Mouse (Mus musculus) heart, postnatal 25 days (tissue): ENCODE results near the gene Slbp. TPM values are rescaled to one million over a fixed set of nuclear protein-coding genes. Genes with fewer than 3 reads are reported as not detected.
A peak's percentile ranks its signal among the peaks of the same experiment; 100 is the strongest.

Source experiments
- DNase-seq: peaks from one replicate; pipeline ENCODE4 v3.0.0; 2022; ENCODE audit warnings: low spot score
- intact Hi-C: fragments of 180-260 bp; cut with DNase I; formaldehyde crosslinking; loops from one replicate; pipeline ENCODE4 v1.15.1; 2025
- total RNA-seq, 2 experiments: library from RNA; stranded (reverse); gene quantifications; 2 replicates each; pipeline ENCODE4 v1.2.3; 2021

Slbp gene
- total RNA-seq, 2 experiments from 2014 or later = 15.3 to 16.2 TPM

- no peak for DNase-seq
- intact Hi-C loops = loop anchor here (2.0 kb wide), 1 partner anchor 29 kb away; no protein-coding TSS in a partner anchor
Measured at GRCm38 (mm10) chr5:33637606-33638350, 14.6 kb downstream of the Slbp start.

DNA sequence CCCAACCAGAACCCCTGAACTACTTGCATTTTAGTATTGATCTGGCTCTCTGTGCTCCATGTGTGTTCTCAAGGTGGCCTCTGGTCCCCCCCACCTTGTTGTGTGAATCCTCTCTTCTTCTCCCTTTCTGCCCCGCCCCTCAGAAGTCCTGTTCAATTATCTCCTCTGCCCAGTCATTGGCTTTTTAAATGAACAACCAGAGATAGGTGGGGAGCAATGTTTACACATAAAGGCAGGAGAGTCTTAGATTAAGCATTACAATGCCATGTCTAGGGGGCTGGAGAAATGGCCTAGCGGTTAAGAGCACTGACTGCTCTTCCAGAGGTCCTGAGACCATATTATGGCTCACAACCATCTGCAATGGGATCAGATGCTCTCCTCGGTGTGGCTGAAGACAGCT lies 17.0 kb downstream of the Slbp start:
- no peak for DNase-seq
- intact Hi-C loops = no loop called here

DNA sequence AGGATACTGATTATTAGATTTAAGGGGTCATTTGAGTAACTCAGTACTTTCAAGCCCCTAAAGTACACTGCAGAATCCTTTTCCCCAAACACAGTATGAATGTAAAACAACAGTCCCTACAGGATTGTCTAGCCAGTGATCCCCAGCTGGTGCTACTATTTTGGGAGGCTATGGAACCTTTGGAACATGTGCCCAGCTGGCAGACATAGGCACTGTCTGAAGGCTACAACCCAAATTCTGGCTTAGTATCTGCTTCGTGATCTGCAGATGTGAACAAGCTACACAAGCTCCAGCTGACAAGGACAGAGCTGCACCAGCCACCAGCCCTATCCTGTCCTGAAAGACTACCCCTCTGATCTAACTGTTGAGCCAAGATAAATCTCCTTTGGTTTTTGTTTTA lies 19.8 kb downstream of the Slbp start:
- no peak for DNase-seq
- intact Hi-C loops = no loop called here

GRCm38 (mm10) chr5:33630615-33631014 lies 21.8 kb downstream of the Slbp start:
- intact Hi-C loops = no loop called here
- peak; percentile 18 for DNase-seq

- intact Hi-C loops = no loop called here
- no peak for DNase-seq
Measured at GRCm38 (mm10) chr5:33630061-33630460, 22.3 kb downstream of the Slbp start.

GRCm38 (mm10) chr5:33629301-33629987 lies 22.9 kb downstream of the Slbp start, which contains the start of the genes Fam53a and Gm9903:
Gene Fam53a (minus strand): TSS chr5:33629635.
Gene Gm9903 (plus strand): TSS chr5:33629925.
- DNase-seq = peak; percentile 99

DNA sequence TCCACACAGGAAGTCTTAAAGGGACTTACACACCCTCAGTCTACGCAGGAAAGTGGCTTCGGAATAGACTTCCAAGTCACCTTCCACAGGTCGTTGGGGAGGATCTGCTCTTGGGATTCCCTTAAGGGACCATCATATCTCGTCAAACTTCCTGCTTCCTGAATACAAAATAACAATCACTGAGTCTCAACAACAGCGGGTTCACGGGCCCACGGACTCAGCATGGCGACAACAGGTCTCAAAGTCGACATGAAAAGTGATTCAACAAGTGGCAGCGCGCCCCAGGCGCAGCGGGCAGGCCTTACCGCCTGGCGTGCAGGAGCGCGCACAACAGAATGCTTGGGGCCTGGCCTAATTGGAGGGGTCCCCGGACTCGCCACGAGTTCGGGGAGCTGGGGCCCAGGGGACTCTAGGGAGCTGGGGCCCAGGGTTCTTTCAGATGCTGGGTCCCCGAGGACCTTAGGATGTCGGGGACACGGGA lies 23.5 kb downstream of the Slbp start:
- peak; percentile 16 for DNase-seq
- intact Hi-C loops = no loop called here

More at GRCm38 (mm10) chr5:33629301-33629987, 22.9 kb downstream of the Slbp start, which contains the start of the genes Fam53a and Gm9903:
- intact Hi-C loops = no loop called here

GRCm38 (mm10) chr5:33627968-33628367 lies 24.4 kb downstream of the Slbp start:
- no peak for DNase-seq
- intact Hi-C loops = no loop called here

DNA sequence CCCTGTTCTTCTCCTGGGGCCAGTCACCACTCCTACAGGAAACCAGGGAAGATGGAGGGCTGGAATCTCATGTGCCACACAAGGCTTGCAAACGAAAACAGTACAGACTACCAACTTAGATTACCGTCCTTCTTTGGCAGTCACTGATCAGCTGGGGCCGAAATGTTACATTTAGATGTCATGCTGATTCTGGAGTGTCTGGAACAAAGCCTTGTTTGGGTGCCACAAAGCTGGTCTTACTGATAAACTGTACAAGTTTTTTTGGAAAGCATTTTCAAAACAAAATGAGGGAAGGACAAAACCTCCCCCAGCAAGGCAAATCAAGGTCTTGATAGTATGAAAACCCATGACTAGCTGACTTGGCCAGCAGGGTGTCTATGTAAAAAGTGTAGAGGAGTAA lies 28.6 kb downstream of the Slbp start:
- intact Hi-C loops = no loop called here
- DNase-seq = no peak

DNA sequence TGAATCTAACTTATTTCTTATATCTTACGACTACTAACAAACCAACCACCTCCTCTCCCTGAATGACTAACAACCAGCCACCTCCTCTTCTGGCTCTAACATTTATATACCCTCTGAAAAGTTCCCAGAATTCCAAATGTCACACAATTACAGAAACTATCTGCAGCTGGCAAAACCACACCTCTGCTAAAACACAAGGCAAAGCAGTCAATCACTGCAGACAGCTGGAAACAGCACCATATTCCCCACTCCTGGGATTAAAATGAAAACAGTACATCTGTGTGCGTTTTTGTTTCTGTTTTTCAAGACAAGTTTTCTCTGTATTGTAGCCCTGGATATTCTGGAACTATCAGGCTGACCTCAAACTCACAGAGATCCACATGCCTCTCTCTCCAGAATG lies 29.7 kb downstream of the Slbp start:
- intact Hi-C loops = no loop called here
- no peak for DNase-seq

GRCm38 (mm10) chr5:33614391-33614790 lies 38.0 kb downstream of the Slbp start:
- DNase-seq = no peak
- intact Hi-C loops = no loop called here

GRCm38 (mm10) chr5:33611795-33612194 lies 40.6 kb downstream of the Slbp start:
- intact Hi-C loops = no loop called here
- no peak for DNase-seq

- intact Hi-C loops = no loop called here
- no peak for DNase-seq
Measured at GRCm38 (mm10) chr5:33609226-33609625, 43.1 kb downstream of the Slbp start.

DNA sequence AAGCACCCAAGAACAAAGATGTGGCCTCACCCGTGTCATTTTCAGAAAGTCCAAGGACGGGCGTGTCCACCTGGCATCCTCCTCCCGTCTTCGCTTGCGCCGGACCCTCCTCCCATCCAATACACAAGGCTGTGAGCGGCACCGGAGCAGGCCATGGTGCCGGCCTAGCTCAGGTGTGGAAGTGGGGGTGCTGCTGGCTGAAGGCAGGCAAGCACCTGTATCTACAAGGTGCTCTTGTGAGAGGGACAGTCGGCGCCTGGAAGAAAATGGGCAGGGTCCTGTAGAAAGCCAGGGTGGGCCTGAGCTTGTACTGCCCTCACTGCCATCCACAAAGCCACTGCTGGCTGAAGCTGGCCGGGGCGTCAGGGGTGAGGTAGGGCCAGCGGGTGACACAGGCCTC lies 44.9 kb downstream of the Slbp start:
- no peak for DNase-seq
- intact Hi-C loops = no loop called here

DNA sequence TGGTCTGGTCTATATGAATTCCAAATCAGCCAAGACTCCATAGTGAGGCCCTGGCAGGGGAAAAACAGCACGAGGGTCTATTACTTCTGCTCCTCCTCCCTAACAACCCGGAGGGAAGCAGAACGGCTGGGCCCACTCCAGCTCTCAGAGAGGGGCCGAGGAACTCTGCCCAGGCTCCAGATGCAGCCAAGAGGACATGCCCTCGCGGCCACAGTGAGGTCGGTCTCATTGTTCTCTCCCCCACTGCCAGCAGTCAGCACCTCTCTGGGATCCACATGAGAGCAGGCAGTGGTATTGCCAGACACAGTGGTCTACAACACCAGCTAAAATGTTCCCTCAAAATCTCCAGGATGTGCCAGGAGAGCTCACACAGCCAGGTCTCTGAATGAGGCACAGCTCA lies 45.7 kb downstream of the Slbp start:
- DNase-seq = no peak
- intact Hi-C loops = no loop called here

DNA sequence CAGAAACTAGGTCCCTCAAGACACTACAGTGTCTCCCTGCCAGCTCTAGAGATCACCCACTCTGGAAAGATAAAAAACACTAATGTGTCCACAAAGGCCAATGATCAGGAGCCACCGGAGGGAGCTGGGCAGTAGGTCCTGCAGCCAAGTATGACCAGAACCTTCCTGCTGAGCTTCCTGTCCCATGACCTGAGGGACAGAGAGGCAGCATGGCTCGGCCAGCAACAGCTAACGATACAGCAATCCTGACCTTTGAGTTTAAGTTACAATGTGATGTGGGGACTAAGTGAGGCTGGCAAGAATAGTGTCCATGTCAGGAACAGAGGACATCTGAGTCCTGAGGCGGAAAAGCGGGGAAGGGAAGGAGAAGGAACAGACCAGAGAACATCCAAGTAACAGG lies 47.1 kb downstream of the Slbp start:
- intact Hi-C loops = no loop called here

GRCm38 (mm10) chr5:33593620-33594019 lies 58.8 kb downstream of the Slbp start:
- intact Hi-C loops = no loop called here
- no peak for DNase-seq

More for the DNA sequence above, 47.1 kb downstream of the Slbp start:
- DNase-seq = no peak

DNA sequence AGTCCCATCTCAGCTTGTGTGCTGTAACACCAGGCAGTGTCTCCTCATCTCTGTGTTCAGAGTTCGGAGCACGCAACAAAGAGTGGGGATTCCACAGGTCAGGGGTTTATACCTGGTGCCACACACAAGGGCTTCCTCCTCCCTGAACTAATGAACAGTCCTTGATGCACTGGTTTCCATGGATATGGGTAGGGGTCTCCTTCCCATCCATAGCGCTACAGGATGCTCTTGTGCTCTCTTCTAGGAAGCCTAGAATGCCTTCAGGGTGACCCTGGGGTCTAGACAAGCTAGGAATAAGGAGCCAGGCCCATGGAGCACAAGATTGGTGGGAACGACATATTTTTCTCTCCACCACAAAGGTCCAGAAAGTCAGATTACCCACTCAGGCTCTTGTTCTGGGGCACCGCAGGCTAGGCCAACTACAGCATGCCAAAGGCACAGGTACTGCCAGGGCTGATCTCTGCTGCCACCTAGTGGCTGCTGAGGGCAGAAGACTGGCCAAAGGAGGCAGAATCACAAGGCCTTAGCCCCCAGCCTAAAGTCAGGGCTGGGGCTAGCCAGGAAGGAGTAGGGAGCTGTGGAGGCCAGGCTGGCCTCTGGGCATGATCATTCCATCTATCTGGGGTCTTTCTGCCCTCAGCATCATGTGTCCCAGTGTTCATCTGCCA lies 63.0 kb downstream of the Slbp start:
- intact Hi-C loops = loop anchor here (1.0 kb wide), 1 partner anchor 196 kb away; no protein-coding TSS in a partner anchor
- DNase-seq = peak; percentile 20

DNA sequence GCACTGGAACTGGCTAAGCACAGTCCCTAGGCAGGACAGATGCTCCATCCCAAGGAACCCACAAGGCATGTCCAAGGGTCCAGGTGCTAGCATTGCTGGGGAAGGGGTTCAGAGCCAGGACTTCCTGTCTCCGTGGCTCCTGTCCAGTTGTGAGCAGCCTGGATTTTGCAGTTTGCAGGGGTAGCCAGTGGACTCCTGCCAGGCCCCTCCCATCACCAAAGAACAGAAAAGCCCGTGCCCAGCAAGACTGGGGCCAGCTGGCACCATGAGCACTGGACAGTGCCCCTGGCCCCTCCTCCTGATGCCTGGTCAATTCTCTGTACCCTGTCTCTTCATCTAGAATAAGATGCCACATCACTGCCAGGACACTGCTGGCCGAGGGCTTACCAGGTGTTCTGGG lies 64.3 kb downstream of the Slbp start:
- intact Hi-C loops = no loop called here
- DNase-seq = no peak

DNA sequence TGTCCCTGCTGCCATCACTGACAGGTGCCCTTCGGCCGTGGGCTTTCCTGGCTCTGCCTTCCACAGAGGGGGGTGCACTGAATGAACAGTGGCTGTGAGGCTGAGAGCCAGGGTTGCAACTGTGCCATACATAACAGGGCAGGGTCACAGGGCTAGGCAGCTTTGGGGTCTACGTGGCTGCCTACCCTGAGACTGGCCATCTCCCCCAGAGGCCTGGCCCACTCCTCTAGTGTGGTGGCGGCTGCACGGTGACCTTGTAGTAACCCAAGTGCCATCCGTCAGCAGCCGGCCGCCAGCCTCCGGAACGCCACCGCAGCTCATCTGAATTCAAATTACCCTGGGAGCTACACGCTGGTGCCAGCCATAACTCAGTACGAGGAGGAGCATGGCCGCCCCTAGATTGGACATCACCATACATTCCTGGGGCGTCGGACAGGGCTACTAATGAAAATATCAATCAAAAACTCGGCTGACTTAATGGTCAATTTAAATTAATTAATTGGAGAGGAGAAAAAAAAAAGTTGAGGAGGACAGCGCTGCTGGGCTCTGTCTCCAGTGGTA lies 64.8 kb downstream of the Slbp start:
- DNase-seq = no peak
- intact Hi-C loops = no loop called here
